Mouse (Mus musculus) left cerebral cortex, postnatal 36 days (tissue): ENCODE measurements around the gene Ccnc. TPM values are rescaled to one million over a fixed set of nuclear protein-coding genes. Genes with fewer than 3 reads are reported as not detected.

Experiments used
- DNase-seq, 2 experiments: peaks; one replicate each; pipeline ENCODE4 v3.0.0; 2021 to 2022; ENCODE audit warnings: low spot score in 2 of 2, mixed read lengths in 1 of 2
- intact Hi-C: fragments of 180-260 bp; cut with DNase I; formaldehyde crosslinking; loops from one replicate; pipeline ENCODE4 v1.15.1; 2025
- total RNA-seq, 2 experiments: library from RNA; stranded (reverse); gene quantifications; 2 replicates each; pipeline ENCODE4 v1.2.3; 2021

The Ccnc gene
- total RNA-seq, 2 experiments from 2014 or later = 28.8 to 38.9 TPM

DNA sequence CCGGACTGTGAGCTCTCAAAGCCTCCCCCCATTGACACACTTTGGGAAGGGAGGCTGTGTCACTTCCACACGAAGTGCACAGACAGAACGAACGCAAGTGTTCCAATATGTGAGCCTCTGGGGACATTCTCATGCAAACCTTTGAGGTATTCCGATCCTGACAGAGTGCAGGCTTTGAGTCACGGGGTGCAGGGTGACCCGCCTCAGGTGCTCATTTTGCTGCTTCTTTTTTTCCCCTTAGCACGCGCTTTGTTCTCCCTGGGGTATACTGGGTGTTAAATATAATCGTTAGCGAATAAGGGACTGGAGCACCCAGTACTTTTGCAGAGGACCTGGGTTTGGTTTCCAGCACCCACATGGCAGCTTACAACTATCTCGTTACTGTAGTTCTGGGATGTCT is 58.8 kb downstream of the Ccnc start:
- DNase-seq = no peak
- intact Hi-C loops = no loop called here

DNA sequence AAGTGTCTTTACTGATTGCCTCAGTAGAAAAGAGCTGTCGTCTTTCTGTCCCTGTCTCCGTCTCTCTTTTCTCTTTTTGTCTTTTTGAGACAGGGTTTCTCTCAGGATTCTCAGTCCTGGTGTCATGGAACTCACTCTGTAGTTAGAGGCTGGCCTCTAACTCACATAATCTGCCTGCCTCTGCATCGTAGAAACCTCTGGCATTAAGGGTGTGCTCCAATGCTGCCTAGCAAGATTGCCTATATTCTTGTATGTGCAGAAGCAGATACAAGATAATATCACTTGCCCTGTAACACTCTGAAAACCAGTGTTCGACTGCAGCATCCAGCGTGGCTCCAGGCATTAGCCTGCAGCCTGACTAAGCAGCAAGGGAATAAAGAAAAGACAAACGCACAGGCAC is 61.4 kb downstream of the Ccnc start:
- DNase-seq = no peak
- intact Hi-C loops = no loop called here

DNA sequence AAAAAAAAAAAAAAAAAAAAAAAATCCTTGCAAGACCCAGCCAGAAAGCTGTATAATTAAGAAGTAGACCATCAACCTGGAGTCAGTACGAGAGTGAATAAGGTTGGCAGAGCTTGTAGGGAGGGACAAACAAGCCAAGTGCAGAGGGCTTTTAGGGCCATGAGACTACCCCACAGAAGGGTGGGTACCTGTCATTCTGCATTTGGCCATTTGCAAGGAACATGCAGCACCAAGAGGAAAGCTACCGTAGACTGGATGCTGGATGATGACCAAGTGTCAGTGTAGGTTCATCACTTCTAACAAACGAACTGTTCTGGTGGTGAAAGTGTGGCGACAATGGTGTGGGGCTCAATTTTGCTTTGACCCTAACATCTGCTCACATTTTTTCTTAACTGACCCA is 62.3 kb downstream of the Ccnc start:
- intact Hi-C loops = no loop called here
- DNase-seq = no peak

DNA sequence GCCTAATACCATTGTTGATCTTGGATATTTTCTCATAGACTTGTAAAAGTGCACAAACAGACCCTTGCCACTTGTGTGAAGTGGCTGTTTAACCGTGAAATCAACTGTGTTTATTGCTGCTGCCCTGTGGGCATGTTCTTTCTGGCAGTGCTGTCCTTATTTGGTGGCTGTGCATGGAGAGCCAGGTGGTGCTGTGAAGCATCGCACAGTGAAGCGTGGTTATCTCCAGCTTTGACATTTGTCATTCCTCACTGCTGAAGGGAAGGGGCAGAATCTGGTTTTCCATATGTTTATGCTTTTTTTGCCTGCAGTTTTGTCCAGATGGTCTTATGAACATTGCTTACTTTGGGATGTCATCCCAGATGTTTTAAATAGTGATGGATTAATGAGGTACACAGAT is 66.1 kb downstream of the Ccnc start:
- intact Hi-C loops = no loop called here
- no peak for DNase-seq

- intact Hi-C loops = no loop called here
- DNase-seq = no peak
Observed at GRCm38 (mm10) chr4:21801013-21801412, 73.5 kb downstream of the Ccnc start.

GRCm38 (mm10) chr4:21801620-21802019 is 74.1 kb downstream of the Ccnc start:
- DNase-seq = no peak
- intact Hi-C loops = no loop called here

DNA sequence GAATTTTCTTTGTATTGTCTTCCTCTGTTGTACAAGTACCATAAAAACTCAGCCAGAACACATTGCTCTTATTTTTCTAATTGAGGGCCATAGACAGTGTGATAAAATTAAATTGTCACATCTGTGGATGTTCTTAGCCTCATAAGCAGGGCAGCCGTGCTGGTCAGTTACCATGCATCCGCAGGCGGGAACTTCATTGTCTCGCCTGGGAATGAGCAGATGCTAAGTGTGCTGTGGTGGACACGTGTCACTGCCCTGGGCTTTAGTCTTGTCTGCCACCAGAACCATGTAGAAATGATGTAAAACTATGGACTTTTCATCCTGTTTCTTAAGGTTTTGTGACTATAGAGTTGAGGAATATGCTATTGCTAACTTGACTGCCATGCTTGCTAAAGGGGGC is 79.7 kb downstream of the Ccnc start:
- intact Hi-C loops = no loop called here
- no peak for DNase-seq

Other genes with a start within 250 kb of the Ccnc start
- gene Prdm13, start 41.7 kb upstream of the Ccnc start, total RNA-seq = not detected
- gene Usp45, start 39.5 kb downstream of the Ccnc start, total RNA-seq = 10 to 100 TPM; 49.4 to 54.4 TPM
- 10 to 100 TPM; 21.1 to 23.1 TPM for gene Tstd3, start 39.5 kb downstream of the Ccnc start, total RNA-seq
- gene Pnisr, start 119.9 kb downstream of the Ccnc start, total RNA-seq = 100 to 1,000 TPM; 123 to 247 TPM
- gene Coq3, start 152.0 kb downstream of the Ccnc start, total RNA-seq = 10 to 100 TPM; 11.3 to 14.0 TPM
- gene Faxc, start 203.6 kb downstream of the Ccnc start, total RNA-seq = 10 to 100 TPM; 72.7 to 75.4 TPM